Mouse (Mus musculus) E14TG2a.4 (cell line): ENCODE measurements around the gene Coro6.

Experiments used
- H3K27me3 ChIP-seq: 2 replicates; pipeline ENCODE4 v1.6.1; 2014; ENCODE audit warnings: low read length, control low read depth; ENCODE audit not compliant: insufficient read depth
- H3K36me3 ChIP-seq: 2 replicates; pipeline ENCODE4 v1.6.1; 2014; ENCODE audit warnings: low read length, control low read depth; ENCODE audit not compliant: insufficient read depth
- H3K4me1 ChIP-seq: replicated peaks from 2 replicates; pipeline ENCODE4 v1.6.1; 2014; ENCODE audit warnings: low read depth, low read length, control low read depth
- H3K4me3 ChIP-seq: replicated peaks from 2 replicates; pipeline ENCODE4 v1.5.1; 2014; ENCODE audit warnings: mild to moderate bottlenecking, low read length
- H3K9me3 ChIP-seq: 2 replicates; pipeline ENCODE4 v1.6.1; 2014; ENCODE audit warnings: low read length, control low read depth
- CTCF ChIP-seq: conservative IDR thresholded peaks from 2 replicates; pipeline ENCODE4 v1.5.1; 2014; ENCODE audit warnings: low read length
- NANOG ChIP-seq: IDR thresholded peaks from 2 replicates; pipeline ENCODE4 v1.6.1; 2014; ENCODE audit warnings: borderline replicate concordance, low read length, mixed read lengths
- POU5F1 ChIP-seq: IDR thresholded peaks from 2 replicates; pipeline ENCODE4 v1.6.1; 2014; ENCODE audit warnings: low read length, borderline replicate concordance

Gene Coro6

DNA sequence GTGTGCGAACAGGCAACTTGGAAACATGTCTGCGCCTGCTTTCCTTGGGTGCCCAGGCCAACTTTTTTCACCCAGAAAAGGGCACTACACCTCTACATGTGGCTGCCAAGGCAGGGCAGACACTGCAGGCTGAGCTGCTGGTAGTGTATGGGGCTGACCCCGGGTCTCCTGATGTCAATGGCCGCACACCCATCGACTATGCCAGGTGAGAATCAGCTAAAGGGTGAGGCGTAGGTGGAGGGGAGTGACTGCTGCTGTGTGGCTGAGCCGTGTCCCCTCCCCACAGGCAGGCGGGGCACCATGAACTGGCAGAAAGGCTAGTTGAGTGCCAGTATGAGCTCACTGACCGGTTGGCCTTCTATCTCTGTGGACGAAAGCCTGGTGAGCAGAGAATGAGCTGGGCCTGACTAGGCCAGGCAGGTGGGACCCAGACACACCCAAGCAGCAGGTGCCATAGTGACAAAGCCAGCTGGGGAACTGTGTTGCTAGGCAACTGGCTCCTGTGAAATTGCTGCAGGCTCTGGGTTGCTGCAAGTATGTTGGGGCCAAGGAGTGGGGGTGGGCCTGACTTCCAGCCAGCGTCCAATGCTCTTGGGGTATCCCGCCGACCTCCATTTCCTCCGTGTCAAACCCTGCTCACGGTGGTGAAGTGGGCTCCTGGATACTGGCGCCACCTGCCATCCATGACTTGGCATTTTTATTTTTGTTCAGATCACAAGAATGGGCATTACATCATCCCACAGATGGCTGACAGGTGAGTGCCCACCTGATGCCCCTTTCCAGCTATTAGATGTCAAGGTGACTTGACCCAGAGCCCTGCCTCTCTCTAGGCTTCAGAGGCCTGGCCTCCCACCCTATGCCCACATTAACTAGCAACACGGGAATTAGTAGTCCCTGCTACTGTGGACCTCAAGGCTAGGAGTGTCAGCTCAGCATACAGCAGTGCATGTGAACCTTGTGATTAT is 38.4 kb downstream of the Coro6 start:
- no peaks in the 10 kb centered on the region for H3K27me3 ChIP-seq
- TF ChIP-seq NANOG: no peak
- TF ChIP-seq POU5F1: no peak
- no peak for TF ChIP-seq CTCF
- no peaks in the 10 kb centered on the region for H3K9me3 ChIP-seq
- H3K4me1 ChIP-seq: peaks cover 99% of the 10 kb centered on the region
- peak overlapping the region; percentile 48 for H3K4me3 ChIP-seq
- H3K36me3 ChIP-seq: peaks cover 76% of the 10 kb centered on the region

- no peak for TF ChIP-seq POU5F1
- no peak for TF ChIP-seq NANOG
- peak; percentile 88 for TF ChIP-seq CTCF
- Histone ChIP-seq H3K27me3 (no peaks in the 10 kb centered on the region), H3K9me3 (no peaks in the 10 kb centered on the region), H3K4me3 (peak overlapping the region; percentile 48; the same call in 1 of the 2 replicates), H3K4me1 (peaks cover 99% of the 10 kb centered on the region), H3K36me3 (peaks cover 81% of the 10 kb centered on the region)
Observed at GRCm38 (mm10) chr11:77501392-77501791, 39.2 kb downstream of the Coro6 start.

GRCm38 (mm10) chr11:77501971-77502370 is 39.8 kb downstream of the Coro6 start:
- Histone ChIP-seq H3K4me1 (peaks cover 100% of the 10 kb centered on the region), H3K4me3 (peak overlapping the region; percentile 46; the same call in 1 of the 2 replicates), H3K36me3 (peaks cover 86% of the 10 kb centered on the region), H3K27me3 (no peaks in the 10 kb centered on the region), H3K9me3 (no peaks in the 10 kb centered on the region)
- TF ChIP-seq CTCF (no peak; the same call in 1 of the 2 replicates), NANOG (no peak)

DNA sequence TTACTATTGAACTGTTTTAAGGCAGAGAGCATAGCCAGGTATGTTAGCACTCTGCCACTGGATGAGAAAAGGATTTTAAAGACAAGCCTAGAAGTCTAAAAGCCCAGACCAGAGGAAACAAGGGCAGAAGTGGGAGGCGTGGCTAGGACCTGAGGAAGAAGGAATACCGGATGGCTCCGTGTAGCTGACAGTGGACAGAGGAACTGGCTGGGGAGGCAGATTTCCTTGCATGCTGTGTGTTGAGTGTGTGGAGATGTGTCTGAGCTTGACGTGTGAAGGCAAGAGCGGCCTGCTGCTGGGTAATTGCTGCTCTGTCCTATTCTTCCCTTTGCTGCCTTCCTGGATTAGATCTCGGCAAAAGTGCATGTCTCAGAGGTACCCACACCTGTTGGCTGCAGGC is 40.3 kb downstream of the Coro6 start:
- Histone ChIP-seq H3K9me3 (no peaks in the 10 kb centered on the region), H3K36me3 (peaks cover 91% of the 10 kb centered on the region), H3K27me3 (no peaks in the 10 kb centered on the region), H3K4me3 (peak overlapping the region; percentile 46), H3K4me1 (peaks cover 100% of the 10 kb centered on the region)
- no peak; the same call in 1 of the 2 replicates for TF ChIP-seq CTCF

- Histone ChIP-seq H3K4me3 (peak overlapping the region; percentile 46), H3K4me1 (peaks cover 98% of the 10 kb centered on the region), H3K27me3 (no peaks in the 10 kb centered on the region), H3K9me3 (no peaks in the 10 kb centered on the region), H3K36me3 (peaks cover 93% of the 10 kb centered on the region)
- TF ChIP-seq CTCF: no peak
- TF ChIP-seq NANOG: no peak
- no peak for TF ChIP-seq POU5F1
Observed at GRCm38 (mm10) chr11:77503511-77503910, 41.3 kb downstream of the Coro6 start.

- H3K9me3 ChIP-seq: no peaks in the 10 kb centered on the region
- H3K27me3 ChIP-seq: no peaks in the 10 kb centered on the region
- H3K4me1 ChIP-seq: peaks cover 97% of the 10 kb centered on the region
- no peak for TF ChIP-seq NANOG
- TF ChIP-seq POU5F1: no peak
- no peak for TF ChIP-seq CTCF
- H3K4me3 ChIP-seq: peak overlapping the region; percentile 46
- peaks cover 84% of the 10 kb centered on the region for H3K36me3 ChIP-seq
Observed at GRCm38 (mm10) chr11:77504377-77504776, 42.2 kb downstream of the Coro6 start.

DNA sequence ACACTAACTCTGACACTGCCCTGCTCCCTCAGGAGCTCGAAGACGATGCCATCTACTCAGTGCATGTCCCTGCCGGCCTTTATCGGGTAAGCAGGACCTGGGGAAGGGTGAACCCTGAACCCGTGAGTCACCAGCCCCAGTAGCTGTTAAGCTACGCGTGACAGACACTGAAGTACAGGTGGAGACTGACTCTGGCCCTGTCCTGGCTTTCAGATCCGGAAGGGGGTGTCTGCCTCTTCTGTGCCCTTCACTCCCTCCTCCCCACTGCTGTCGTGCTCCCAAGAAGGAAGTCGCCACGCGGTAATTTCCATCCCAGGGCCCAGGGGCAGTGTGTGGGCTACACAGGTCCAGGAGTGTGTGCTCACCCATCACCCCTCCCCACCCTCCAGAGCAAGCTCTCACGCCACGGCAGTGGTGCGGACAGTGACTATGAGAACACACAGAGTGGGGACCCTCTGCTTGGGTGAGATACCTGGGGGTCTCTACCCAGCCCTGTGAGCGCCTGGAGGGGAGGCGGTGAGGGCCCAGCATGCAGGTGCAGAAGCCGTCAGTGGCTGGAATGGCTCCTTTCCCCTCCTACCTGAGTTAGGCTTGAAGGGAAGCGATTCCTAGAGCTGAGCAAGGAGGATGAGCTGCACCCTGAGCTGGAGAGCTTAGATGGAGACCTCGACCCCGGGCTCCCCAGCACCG is 43.2 kb downstream of the Coro6 start:
- Histone ChIP-seq H3K36me3 (peaks cover 84% of the 10 kb centered on the region), H3K27me3 (no peaks in the 10 kb centered on the region), H3K4me3 (peak overlapping the region; percentile 46; the same call in 1 of the 2 replicates), H3K4me1 (peaks cover 92% of the 10 kb centered on the region), H3K9me3 (no peaks in the 10 kb centered on the region)
- TF ChIP-seq NANOG (no peak), POU5F1 (no peak), CTCF (no peak)

DNA sequence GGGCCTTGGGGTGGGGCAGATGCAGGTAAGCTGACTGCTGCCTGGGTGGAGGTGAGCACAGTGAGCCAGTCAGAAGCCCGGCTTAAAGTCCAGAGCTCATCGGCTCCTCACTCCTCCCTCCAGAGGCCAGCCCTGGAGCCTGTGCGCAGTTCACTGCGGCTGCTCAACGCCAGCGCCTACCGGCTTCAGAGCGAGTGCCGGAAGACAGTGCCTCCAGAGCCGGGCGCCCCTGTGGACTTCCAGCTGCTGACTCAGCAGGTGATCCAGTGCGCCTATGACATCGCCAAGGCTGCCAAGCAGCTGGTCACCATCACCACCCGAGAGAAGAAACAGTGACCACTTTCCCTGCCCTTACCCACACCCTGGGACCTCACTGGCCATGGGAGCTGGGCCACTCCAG is 44.1 kb downstream of the Coro6 start:
- H3K36me3 ChIP-seq: peaks cover 76% of the 10 kb centered on the region
- 0 out of 2 replicates have a peak overlapping the region, but pooled peaks have one; percentile 46 for H3K4me3 ChIP-seq
- H3K27me3 ChIP-seq: 0 out of 2 replicates have a peak, but pooled peaks cover 2% of the 10 kb centered on the region
- no peaks in the 10 kb centered on the region for H3K9me3 ChIP-seq
- peaks cover 83% of the 10 kb centered on the region for H3K4me1 ChIP-seq
- TF ChIP-seq NANOG: no peak
- no peak for TF ChIP-seq CTCF
- TF ChIP-seq POU5F1: no peak
